Mouse (Mus musculus) frontal cortex, postnatal 14 days (tissue): ENCODE measurements around the gene Spata5.
A peak's percentile ranks its signal among the peaks of the same experiment; 100 is the strongest.

Experiments used
- DNase-seq, 2 experiments: peaks; one replicate each; pipeline ENCODE4 v3.0.0; 2022; ENCODE audit warnings: low spot score in 2 of 2

Spata5 gene

GRCm38 (mm10) chr3:37419458-37419991, at the start of gene Spata5:
Gene Spata5 (plus strand): TSS chr3:37419896.
- peak; percentile 95 to 96 for DNase-seq

GRCm38 (mm10) chr3:37370407-37370806, 49.3 kb upstream of the Spata5 start:
- no peak for DNase-seq

GRCm38 (mm10) chr3:37373712-37374111, 46.0 kb upstream of the Spata5 start:
- no peak for DNase-seq

GRCm38 (mm10) chr3:37377926-37378325, 41.8 kb upstream of the Spata5 start:
- no peak for DNase-seq

GRCm38 (mm10) chr3:37378412-37378811, 41.3 kb upstream of the Spata5 start:
- DNase-seq: no peak

GRCm38 (mm10) chr3:37379201-37379600, 40.5 kb upstream of the Spata5 start:
- no peak for DNase-seq

GRCm38 (mm10) chr3:37379930-37380881, 39.5 kb upstream of the Spata5 start:
- DNase-seq: no peak

GRCm38 (mm10) chr3:37381457-37381856, 38.2 kb upstream of the Spata5 start:
- no peak for DNase-seq

GRCm38 (mm10) chr3:37383096-37383765, 36.5 kb upstream of the Spata5 start:
- no peak for DNase-seq

GRCm38 (mm10) chr3:37387310-37387709, 32.4 kb upstream of the Spata5 start:
- DNase-seq: no peak

GRCm38 (mm10) chr3:37396930-37397608, 22.6 kb upstream of the Spata5 start:
- no peak for DNase-seq

- no peak for DNase-seq
Measured at GRCm38 (mm10) chr3:37397646-37398045, 22.1 kb upstream of the Spata5 start.

- no peak for DNase-seq
Measured at GRCm38 (mm10) chr3:37398661-37399395, 20.9 kb upstream of the Spata5 start.

- no peak for DNase-seq
Measured at GRCm38 (mm10) chr3:37401729-37402610, 17.7 kb upstream of the Spata5 start.

GRCm38 (mm10) chr3:37407598-37407997, 12.1 kb upstream of the Spata5 start:
- DNase-seq: no peak

- no peak for DNase-seq
Measured at GRCm38 (mm10) chr3:37413446-37413845, 6.2 kb upstream of the Spata5 start.

GRCm38 (mm10) chr3:37414413-37414960, 5.2 kb upstream of the Spata5 start:
- DNase-seq: peak; percentile 44 to 82

- DNase-seq: no peak
Measured at GRCm38 (mm10) chr3:37418341-37418740, 1.4 kb upstream of the Spata5 start.

- DNase-seq: peak in 1 of 2 experiments; percentile 62
Measured at GRCm38 (mm10) chr3:37418961-37419457, 687 bp upstream of the Spata5 start.

GRCm38 (mm10) chr3:37420072-37420471, 376 bp downstream of the Spata5 start, which contains the start of gene Nudt6:
Gene Nudt6 (minus strand): TSS chr3:37420211.
- DNase-seq: peak; percentile 83 to 92
